Mouse (Mus musculus) megakaryocyte-erythroid progenitor cell, adult 5-6 weeks (primary cell): Measurements from ENCODE around the gene Gm14137. TPM values are rescaled to one million over a fixed set of nuclear protein-coding genes. Genes with fewer than 3 reads are reported as not detected.

Source experiments
- ATAC-seq: replicated peaks from 2 replicates; pipeline ENCODE4 v1.8.0; 2016; ENCODE audit warnings: mild to moderate bottlenecking, inconsistent platforms; ENCODE audit not compliant: severe bottlenecking, poor library complexity, low FRiP score, low TSS enrichment
- total RNA-seq, 2 experiments: library from RNA; stranded (forward) in 1 of 2; stranded (reverse) in 1 of 2; fragments of 200-1000, 215-1000 nt in 1 of 2; fragments of >200 nt in 1 of 2; fragmentation: Nextera tagmentation in 1 of 2; gene quantifications; 2 replicates each; pipeline ENCODE4 v1.2.3; 2014 to 2017

Gene Gm14137
- not detected in 2 replicates for total RNA-seq (2014; fragmentation: Nextera tagmentation)
- total RNA-seq (2017): not detected in 2 replicates

DNA sequence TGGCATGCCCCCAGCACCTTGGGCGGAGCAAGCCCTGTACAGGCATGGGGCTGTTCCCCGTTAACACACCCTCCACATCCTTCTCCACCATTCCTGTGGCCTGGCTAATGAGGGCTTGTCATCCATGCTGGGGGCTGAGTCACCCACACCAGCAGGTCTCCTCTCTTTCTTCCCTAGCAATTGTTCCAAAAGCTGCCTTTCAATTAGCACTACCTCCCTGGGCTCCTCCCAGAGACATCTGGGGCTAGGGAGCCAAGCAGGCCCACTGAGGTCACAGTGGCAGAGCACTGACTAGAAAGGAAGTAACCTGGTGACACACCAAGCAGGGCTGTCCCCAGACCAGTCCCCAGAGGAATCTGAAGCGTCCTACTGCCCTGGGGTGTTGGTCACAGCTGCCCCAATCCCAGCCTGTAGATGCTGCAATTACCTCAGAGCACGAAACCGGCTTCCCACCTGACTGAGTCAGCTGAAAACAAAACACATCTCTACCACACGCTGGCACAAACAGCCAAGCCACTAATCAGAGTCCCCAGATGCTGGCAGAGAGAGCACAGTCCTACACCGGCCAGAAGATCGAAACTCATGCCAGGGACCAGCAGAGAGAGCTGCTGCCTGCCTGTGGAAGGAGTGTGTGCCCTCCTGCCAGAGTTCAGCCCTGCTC lies at the start of gene Gm14137:
TSS of gene Gm14137 (plus strand) at position 519 of the 661 bp plus-strand sequence.
- ATAC-seq: peak; percentile 71

- ATAC-seq: peak; percentile 97
These were observed 37.9 kb upstream of the Gm14137 start for GRCm38 (mm10) chr2:119136346-119136898.

DNA sequence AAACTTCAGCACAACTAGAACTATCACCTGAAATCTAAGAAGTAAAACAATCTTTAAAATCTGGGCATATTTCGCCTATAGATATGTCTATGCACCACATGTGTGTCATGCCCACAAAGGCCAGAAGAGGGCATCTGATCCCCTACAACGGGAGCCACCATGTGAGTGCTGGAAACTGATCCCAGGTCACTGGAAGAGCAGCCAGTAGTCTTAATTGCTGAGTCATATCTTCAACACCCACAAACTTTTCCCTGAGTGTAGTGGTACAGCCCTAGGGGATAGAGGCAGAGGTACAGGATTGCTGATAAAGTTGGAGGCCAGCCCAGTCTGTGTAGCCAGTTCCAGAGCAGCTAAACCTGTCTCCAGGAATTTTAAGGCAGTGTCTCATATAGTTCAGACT lies 29.1 kb upstream of the Gm14137 start:
- ATAC-seq: peak; percentile 74

DNA sequence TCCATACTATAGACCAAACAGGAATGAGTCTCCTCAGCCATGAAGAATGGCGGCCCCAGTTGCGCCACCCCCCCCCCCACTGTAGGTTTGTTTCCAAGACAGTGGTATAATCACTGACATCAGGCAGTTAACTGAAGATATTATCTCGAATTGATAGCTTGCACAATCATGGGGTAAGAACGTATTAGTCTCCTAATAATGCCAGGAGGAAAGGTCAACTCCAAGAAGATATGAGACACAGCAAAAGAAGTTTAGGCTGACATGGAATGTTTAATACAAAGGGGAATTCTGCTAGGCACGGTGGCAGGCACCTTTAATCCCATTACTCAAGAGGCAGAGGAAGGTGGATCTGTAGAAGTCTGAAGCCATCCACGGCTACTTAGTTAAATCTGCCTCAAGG lies 27.9 kb upstream of the Gm14137 start:
- no peak for ATAC-seq

DNA sequence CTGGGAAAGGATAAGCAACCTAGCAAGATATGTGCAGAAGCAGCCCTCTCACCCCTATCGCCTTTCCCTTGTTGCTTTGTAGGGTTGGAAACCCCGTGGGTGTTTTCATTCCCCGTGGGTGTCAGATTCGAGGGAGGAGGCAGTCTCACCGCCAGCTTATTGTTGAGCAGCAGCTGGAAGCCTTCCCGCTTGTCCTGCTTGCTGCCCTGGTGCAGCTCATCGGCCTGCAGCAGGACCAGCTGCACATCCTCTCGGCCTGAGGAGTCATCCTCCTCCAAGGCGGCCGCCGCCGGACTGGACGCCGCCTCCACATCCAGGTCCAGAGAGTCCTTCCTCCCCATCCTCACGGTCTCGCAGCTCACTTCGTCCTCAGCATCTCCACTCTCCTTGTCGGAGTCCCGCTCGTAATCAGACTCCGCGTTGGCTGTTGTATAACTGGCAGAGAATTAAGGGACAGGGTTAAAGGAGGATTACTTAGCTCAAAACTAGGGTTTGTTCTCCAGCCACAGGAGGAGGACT lies 27.1 kb upstream of the Gm14137 start:
- no peak for ATAC-seq

- no peak for ATAC-seq
These were observed 26.5 kb upstream of the Gm14137 start for GRCm38 (mm10) chr2:119147775-119148174.

- ATAC-seq: no peak
These were observed 22.1 kb upstream of the Gm14137 start for GRCm38 (mm10) chr2:119152255-119152654.

GRCm38 (mm10) chr2:119154683-119155082 lies 19.6 kb upstream of the Gm14137 start:
- ATAC-seq: peak; percentile 32; the same call in 1 of the 2 replicates

DNA sequence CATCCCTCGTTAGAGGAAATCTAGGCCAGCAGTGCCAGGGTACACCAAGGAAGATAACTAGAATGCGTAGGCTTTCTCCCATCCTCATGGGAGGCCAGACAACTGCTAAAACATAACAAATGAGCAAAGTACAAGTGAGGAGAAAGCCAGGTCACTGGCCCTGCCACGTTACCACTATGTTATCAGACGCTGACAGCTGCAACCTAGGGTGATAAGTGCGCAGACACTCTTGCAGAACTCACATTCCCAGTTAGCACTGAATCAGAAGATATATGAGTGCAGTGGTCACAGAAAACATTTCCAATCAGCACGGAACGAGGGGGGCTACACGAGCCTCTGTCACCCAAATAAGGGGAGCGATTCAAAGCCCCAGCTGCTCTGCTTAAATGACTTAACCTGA lies 18.9 kb upstream of the Gm14137 start:
- peak; percentile 92 for ATAC-seq

DNA sequence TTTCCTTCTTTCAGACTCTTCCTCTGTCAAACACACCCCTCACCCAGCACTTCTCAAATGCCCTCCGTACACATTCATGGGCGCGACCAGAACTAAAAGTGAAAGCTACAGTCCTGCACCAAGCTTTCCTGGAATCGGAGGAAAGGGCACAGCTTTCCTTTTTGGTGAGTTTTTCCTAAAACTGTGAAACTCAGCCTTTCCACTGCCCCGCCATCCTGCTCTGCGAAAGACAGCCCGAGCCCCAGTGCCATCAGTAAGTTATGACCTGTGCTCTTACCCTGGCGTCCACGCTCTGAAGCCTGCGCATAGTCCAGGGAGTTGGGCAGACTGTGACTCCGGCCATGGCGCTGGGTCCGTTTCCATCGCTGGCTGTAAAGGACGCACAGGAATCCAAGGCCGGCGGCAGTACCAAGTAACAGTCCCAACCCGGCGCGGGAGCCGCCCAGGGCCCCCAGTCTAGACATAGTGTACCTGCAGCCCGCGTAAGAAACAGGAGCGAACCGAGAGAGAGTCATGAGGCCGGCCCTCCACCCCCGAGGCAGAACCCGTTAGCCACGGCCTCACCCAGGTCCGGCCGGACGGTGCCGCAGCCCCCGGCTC lies 18.1 kb upstream of the Gm14137 start:
- ATAC-seq: peak; percentile 28; the same call in 1 of the 2 replicates

GRCm38 (mm10) chr2:119156681-119157572 lies 17.4 kb upstream of the Gm14137 start, which contains the start of gene Rmdn3:
Rmdn3 (minus strand) TSS chr2:119157034.
- peak; percentile 63 for ATAC-seq

DNA sequence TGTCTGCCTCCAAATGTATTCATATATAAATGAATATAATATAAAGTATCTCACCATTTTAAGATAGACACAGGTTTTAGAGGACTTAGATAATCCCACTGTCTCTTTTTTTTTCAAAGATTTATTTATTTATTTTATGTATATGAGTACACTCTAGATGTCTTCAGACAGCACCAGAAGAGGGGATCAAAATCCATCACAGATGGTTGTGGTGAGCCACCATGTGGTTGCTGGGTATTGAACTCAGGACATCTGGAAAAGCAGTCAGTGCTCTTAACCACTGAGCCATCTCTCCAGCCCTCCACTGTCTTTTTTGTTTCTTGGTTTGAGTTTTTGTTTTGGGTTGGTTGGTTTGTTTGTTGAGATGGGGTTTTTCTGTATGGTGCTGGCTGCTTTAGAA lies 16.5 kb upstream of the Gm14137 start:
- ATAC-seq: no peak

GRCm38 (mm10) chr2:119161247-119161646 lies 13.1 kb upstream of the Gm14137 start:
- no peak for ATAC-seq

- peak; percentile 20; the same call in 1 of the 2 replicates for ATAC-seq
These were observed 11.2 kb upstream of the Gm14137 start for GRCm38 (mm10) chr2:119163135-119163534.

- ATAC-seq: no peak
These were observed 10.3 kb upstream of the Gm14137 start for GRCm38 (mm10) chr2:119163999-119164398.

DNA sequence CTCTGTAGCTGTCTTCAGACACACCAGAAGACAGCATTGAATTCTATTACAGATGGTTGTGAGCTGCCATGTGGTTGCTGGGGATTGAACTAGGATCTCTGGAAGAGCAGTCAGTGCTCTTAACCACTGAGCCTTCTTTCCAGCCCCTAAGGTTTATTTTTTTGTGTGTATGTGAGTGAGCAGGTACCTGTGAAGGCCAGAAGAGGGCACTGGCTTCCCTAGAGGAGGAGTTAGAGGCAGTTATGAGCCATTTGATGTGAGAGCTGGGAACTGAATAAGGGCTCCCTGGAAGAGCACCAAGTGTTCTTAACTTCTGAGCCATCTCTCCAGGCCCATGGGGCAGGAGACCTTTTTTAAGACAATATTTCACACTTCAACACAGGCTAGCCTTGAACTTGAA lies 8.9 kb upstream of the Gm14137 start:
- ATAC-seq: no peak

DNA sequence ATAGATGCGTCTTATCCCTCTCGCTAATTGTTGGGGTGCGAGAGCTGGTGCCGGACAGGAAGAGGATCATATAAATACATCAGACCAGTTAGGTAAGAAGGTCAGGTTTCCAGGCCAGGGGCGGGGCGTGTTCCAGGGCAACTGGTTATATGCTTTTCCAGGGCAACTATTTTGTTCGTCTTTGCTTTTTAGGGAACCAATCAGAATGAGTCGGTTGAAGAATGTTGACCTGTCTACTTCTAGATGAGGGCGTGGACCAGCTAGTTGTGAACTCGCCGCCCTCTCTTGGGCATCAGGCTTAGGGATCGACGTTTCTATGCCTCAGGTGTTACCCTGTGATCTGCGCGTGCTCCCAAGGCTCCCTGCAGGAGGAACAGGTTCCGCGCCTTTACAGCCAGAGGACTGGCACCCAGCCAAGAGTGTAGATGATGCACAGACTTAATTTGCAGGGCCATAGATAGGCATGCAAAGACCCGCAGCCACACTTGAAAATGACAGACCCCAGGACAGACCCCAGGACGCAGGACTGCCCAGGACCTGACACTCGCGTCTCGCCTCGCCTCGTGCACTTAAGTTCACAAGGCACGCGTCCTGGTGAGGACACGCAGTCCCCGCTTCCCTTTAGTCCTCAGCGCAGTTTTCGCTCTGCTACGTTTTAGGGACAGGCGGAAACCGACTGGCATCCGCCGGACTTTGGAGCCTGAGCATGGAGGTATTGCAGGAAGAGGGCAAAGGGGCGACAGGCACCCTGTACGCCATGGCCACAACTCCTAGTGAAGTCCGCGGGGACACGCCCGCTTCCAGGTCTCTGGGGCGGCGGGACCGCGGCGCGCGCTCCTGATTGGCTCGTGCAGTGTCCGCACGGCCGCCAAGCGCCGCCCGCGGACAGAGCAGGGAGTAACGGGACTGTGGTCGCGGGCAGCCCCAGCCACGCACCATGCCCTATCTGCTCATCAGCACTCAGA lies 7.1 kb upstream of the Gm14137 start, which contains the start of gene Gchfr:
TSS of gene Gchfr (plus strand) at position 873 of the 965 bp plus-strand sequence.
- peak; percentile 53 for ATAC-seq

- ATAC-seq: 0 out of 2 replicates have a peak, but pooled peaks have one; percentile 1
These were observed 6.4 kb upstream of the Gm14137 start for GRCm38 (mm10) chr2:119167866-119168256.
